Mouse (Mus musculus): ENCODE measurements at regions not wholly inside any gene's neighbourhood (a gene's known extent, or its start where the extent isn't known, plus 50 kb on each side); places are given as distances from the start of the nearest gene placed in this dataset.

DNA sequence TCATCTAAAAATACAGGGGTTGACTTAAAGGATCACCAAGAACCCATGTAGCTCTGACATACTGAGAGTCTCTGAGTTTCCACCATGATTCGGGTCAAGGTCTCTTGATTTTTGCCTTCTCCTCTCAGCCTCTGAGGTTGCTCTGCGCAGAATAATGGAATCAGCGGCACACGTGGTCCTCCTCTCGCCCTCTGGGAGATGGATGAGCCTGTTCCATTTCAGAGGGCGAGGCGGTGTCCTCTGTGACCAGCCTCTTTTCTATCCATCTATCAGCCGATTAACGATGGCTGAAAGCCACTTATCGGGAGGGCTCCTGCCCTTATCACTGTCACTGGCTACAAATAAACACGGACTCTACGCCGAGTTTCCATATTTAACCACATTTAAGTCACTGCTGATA, 124.6 kb upstream of the Pax6 start:
- DNase-seq = no peak

DNA sequence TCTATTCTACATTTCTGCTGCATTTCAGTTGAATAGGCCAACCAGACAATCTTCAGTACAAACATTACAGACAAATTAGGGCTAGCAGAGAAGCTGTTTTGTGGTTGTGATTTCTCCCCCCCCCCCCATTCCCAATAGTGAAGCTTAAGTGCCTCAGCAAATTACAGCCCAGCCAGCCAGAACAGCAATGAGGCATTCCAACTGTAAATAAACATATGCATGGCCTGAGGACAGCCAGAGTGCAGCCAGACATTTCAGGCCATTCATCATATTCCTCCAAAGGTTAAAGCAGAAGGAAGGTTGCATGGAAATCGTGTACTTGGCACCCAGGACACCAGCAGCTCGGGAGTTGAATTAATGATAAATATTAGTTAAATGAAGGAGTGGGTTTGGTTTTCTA, 116.6 kb upstream of the Pax6 start:
- DNase-seq = no peak

DNA sequence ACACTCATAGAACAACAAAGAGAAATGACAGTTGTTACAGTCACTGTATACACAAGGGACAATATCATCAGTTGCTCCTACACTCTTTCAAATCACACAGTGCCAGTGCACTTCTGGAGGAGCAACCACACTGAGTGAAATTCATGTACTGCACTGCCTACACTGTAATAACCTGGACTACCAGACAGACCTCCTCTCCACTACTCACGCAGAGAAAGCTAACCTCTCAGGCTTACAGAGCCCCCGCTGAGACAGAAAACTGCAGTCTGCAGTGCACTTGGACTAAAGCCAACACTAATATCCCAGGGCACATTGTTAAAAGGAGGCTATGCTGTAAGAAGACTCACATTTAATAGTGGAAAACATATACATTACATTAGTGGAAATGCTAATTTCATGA, 81.9 kb upstream of the Pax6 start:
- DNase-seq = no peak

GRCm38 (mm10) chr2:105594131-105594530, 74.6 kb upstream of the Pax6 start:
- peak; percentile 70 for DNase-seq

- no peak for DNase-seq
Observed at GRCm38 (mm10) chr2:105604553-105605116, 64.1 kb upstream of the Pax6 start.

DNA sequence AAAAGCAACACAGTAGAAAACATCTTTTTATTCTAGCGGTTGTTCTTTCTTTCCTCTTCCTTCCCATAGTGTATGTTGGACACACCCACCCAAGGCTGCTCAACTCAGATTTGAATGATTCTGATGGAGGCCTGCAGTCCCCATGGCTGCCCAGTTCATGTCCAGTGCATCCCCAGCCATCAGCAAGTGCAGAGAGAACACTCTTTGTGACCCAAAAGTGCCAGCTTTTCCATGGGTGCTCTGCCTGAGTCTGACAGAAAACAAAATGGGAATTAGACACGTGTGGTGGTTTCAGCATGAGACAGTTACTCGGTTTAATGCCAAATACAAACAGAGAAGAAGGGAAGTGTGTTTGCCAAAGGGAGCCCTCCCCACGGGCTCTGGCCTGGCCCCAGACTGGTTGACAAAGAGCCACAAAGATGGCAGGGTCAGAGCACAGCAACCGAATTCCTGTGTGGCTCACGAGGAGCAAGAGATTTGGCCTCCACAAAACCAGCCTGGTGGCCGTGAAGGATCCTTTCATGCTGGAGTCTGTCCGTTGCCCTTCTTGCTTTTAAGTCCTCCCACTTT, 60.6 kb upstream of the Pax6 start:
- no peak for DNase-seq

DNA sequence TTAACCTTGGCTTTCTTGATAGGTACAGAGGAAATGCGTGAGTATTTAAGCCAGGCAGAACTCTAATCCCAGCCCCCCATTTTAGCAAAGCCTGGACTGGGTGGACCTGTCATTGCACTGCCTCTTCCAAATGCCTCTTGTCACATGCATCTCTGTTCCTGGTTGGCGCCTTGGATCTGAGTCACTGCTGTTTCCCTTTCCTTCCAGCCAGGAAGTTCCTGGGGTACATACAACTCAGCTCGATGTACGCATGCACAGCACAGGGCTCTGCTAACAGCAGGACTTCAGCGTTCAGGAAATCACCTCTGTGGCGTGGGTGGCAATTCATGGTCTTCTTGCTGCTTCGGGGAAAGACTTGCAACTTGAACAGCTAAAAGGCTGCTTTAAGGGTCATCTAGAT, 59.9 kb upstream of the Pax6 start:
- no peak for DNase-seq

- DNase-seq = no peak
Observed at GRCm38 (mm10) chr2:105611014-105611413, 57.7 kb upstream of the Pax6 start.

- DNase-seq = no peak
Observed at GRCm38 (mm10) chr2:105611651-105612050, 57.0 kb upstream of the Pax6 start.

- DNase-seq = no peak
Observed at GRCm38 (mm10) chr2:105612051-105612664, 56.5 kb upstream of the Pax6 start.

DNA sequence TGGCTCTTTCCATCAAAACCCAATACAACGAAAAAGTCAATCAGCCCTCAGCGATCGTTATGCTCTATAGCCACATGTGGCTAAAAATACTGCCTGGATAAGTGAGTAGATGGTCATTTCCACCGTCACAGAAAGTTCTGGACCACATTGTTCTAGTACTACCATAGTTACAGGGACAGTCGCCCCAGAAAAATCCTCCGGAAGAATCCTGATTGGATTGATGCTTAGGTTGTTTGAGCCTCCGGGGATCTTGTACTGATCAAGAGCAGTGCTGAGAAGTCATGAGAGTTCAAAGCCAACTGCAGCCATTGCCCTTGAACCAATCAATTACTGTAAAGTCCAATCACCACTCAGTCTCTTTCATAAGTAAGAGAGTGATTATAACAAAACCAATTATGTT, 56.0 kb upstream of the Pax6 start:
- DNase-seq = no peak

DNA sequence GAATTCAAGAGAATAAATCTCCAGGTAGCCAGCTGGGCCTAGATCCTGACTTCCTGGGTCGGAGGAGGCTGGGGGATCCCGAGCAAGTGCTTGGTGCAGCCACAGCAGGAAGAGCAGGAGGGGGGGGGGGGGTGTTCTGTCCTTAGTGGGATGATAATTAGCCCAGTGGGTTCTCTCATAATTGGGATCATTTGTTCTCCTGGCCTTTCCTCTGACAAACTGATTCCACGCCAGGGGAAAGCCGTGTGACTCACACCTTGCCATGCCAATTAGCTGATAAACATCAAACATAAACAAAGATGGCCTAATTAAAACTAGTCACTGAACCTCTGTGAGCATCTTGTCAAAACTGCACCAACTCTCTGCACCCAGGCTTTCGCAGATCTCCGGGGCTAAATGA, 55.5 kb upstream of the Pax6 start:
- DNase-seq = no peak

GRCm38 (mm10) chr2:105615891-105616733, 52.6 kb upstream of the Pax6 start:
- no peak for DNase-seq
